ENCODE assay signal across 10 mouse cellular contexts in genomic region chr19:58759423-58759822, GRCm38 (mm10). TPM values are rescaled to one million over a fixed set of nuclear protein-coding genes. Genes with fewer than 3 reads are reported as not detected.
A peak's percentile ranks its signal among the peaks of the same experiment; 100 is the strongest.
DNase-seq lines count a peak whose midpoint lies in the region; ATAC-seq and TF ChIP-seq lines count a peak whose summit lies in the region.
"Had no signal": no experiment of that assay in that cellular context is flagged by ENCODE, and none has a peak within 500 bp of the region (broad histone marks: within the 10 kb centered on the region; RNA-seq: fewer than 3 reads in every experiment).

Gene Pnliprp2, plus strand, starts transcription at chr19:58759719.

- no peaks in the 10 kb centered on the region for H3K27me3 ChIP-seq in liver, postnatal 0 days (ENCODE audit: insufficient read depth, low read length)
- H3K27me3 ChIP-seq in forebrain, embryonic 16.5 days (replicated peaks; ENCODE audit: control insufficient read depth, insufficient read depth, low read length) = no peaks in the 10 kb centered on the region
- H3K27me3 ChIP-seq: midbrain, embryonic 13.5 days had no signal

- no peak for TF ChIP-seq CTCF in liver, postnatal 0 days (IDR thresholded peaks at IDR 0.05; ENCODE audit: low read depth)

- H3K4me1 ChIP-seq in liver, postnatal 0 days (ENCODE audit: insufficient read depth) = no peaks in the 10 kb centered on the region; the same call in 1 of the 2 replicates
- peaks cover 11% of the 10 kb centered on the region for H3K4me1 ChIP-seq in forebrain, embryonic 16.5 days (replicated peaks; ENCODE audit: control insufficient read depth, insufficient read depth, low read length)

- WGBS in liver, postnatal 0 days (ENCODE audit: insufficient replicate concordance) = 50% methylated on average over 9 of the region's 9 CpGs
- WGBS in forebrain, embryonic 16.5 days = 75% methylated on average over 9 of the region's 9 CpGs

- peak; percentile 7 to 33 for DNase-seq in adrenal gland, adult (ENCODE audit: inconsistent age in 2 of 2, low spot score in 1 of 2)
- DNase-seq in adrenal gland, adult 8-10 months = no peak
- peak; percentile 4 to 6 for DNase-seq in urinary bladder, postnatal 36 days (ENCODE audit: low spot score in 2 of 2)
- no peak for DNase-seq in urinary bladder, postnatal 25 days (ENCODE audit: low spot score)
- peak; percentile 69 for DNase-seq in liver, postnatal 0 days
- no peak for DNase-seq in cerebellum, postnatal 36 days
- no peak for DNase-seq in embryo, embryonic 11 days

- H3K27ac ChIP-seq in liver, postnatal 0 days (ENCODE audit: low read depth) = no peak within 1 kb of the TSS
- H3K27ac ChIP-seq in forebrain, embryonic 16.5 days (ENCODE audit: low read length) = no peak within 1 kb of the TSS
- H3K27ac ChIP-seq: heart, embryonic 15.5 days; midbrain, embryonic 13.5 days had no signal

- H3K4me3 ChIP-seq in liver, postnatal 0 days (ENCODE audit: low read depth, low read length) = no peak within 1 kb of the TSS
- no peak within 1 kb of the TSS for H3K4me3 ChIP-seq in forebrain, embryonic 16.5 days (replicated peaks; ENCODE audit: low read length)
- H3K4me3 ChIP-seq: heart, embryonic 15.5 days; midbrain, embryonic 13.5 days had no signal

- TF ChIP-seq EP300 in liver, postnatal 0 days (IDR thresholded peaks at IDR 0.05; ENCODE audit: low read depth) = no peak

- H3K36me3 ChIP-seq in liver, postnatal 0 days (replicated peaks; ENCODE audit: insufficient read depth, low read length) = no peaks in the 10 kb centered on the region
- no peaks in the 10 kb centered on the region for H3K36me3 ChIP-seq in forebrain, embryonic 16.5 days (ENCODE audit: control insufficient read depth, insufficient read depth)
- H3K36me3 ChIP-seq: heart, embryonic 15.5 days; midbrain, embryonic 13.5 days had no signal

- H3K9me3 ChIP-seq in liver, postnatal 0 days (ENCODE audit: low read length) = no peaks in the 10 kb centered on the region
- no peaks in the 10 kb centered on the region for H3K9me3 ChIP-seq in forebrain, embryonic 16.5 days (ENCODE audit: control insufficient read depth, low read length)
- H3K9me3 ChIP-seq: heart, embryonic 15.5 days; midbrain, embryonic 13.5 days had no signal

- H3K4me2 ChIP-seq in liver, postnatal 0 days (ENCODE audit: low read depth, low read length) = no peak within 1 kb of the TSS
- no peak within 1 kb of the TSS for H3K4me2 ChIP-seq in forebrain, embryonic 16.5 days (ENCODE audit: low read length)
- H3K4me2 ChIP-seq: heart, embryonic 15.5 days; midbrain, embryonic 13.5 days had no signal

- no peak within 1 kb of the TSS for H3K9ac ChIP-seq in liver, postnatal 0 days (replicated peaks)
- no peak within 1 kb of the TSS for H3K9ac ChIP-seq in forebrain, embryonic 16.5 days (replicated peaks; ENCODE audit: low read depth, low read length)
- H3K9ac ChIP-seq: heart, embryonic 15.5 days; midbrain, embryonic 13.5 days had no signal

- ATAC-seq in liver, postnatal 0 days = peak; percentile 81
- ATAC-seq in forebrain, embryonic 16.5 days = no peak
- ATAC-seq: midbrain, embryonic 13.5 days had no signal

RNA-seq across cellular contexts. Expression of gene Pnliprp2, which starts in this region (rescaled TPM):
- not detected for total RNA-seq in adrenal gland, adult 8-10 months (2022)
- polyA plus RNA-seq in liver, postnatal 0 days (2015; fragmentation: Nextera tagmentation; extraction: Ambion mirVana) = 0.34 TPM in 1 of 2 replicates, not detected in the other
- polyA plus RNA-seq in forebrain, embryonic 16.5 days (2015; fragmentation: Nextera tagmentation; extraction: Ambion mirVana) = 0.36 and 0.57 TPM in 2 replicates

Comparison
In these comparisons a context has a peak if more than half of its experiments do, and no peak if none do; other contexts are left out.
1. DNase-seq: peak in adrenal gland, adult (2 of 2) and urinary bladder, postnatal 36 days (2 of 2); none in adrenal gland, adult 8-10 months (single experiment), urinary bladder, postnatal 25 days (single experiment), cerebellum, postnatal 36 days (0 of 2) and embryo, embryonic 11 days (single experiment).
2. Peak in DNase-seq and ATAC-seq in liver, postnatal 0 days; RNA of the gene not detected or under 1 TPM.